Mouse (Mus musculus) cortical plate, adult 2 months (tissue): ENCODE data around the gene Zfp69.

Experiments used
- CTCF ChIP-seq: fragments of 200-500 bp; IDR thresholded peaks from 2 replicates; pipeline ENCODE4 v1.5.1; 2011; ENCODE audit warnings: mild to moderate bottlenecking, control low read depth, low read length; ENCODE audit not compliant: insufficient read depth; ENCODE audit errors: extremely low read depth
- POLR2A ChIP-seq: fragments of 200-500 bp; IDR thresholded peaks from 2 replicates; pipeline ENCODE4 v1.6.1; 2011; ENCODE audit warnings: mild to moderate bottlenecking, low read length, control low read depth; ENCODE audit not compliant: insufficient read depth; ENCODE audit errors: extremely low read depth

DNA sequence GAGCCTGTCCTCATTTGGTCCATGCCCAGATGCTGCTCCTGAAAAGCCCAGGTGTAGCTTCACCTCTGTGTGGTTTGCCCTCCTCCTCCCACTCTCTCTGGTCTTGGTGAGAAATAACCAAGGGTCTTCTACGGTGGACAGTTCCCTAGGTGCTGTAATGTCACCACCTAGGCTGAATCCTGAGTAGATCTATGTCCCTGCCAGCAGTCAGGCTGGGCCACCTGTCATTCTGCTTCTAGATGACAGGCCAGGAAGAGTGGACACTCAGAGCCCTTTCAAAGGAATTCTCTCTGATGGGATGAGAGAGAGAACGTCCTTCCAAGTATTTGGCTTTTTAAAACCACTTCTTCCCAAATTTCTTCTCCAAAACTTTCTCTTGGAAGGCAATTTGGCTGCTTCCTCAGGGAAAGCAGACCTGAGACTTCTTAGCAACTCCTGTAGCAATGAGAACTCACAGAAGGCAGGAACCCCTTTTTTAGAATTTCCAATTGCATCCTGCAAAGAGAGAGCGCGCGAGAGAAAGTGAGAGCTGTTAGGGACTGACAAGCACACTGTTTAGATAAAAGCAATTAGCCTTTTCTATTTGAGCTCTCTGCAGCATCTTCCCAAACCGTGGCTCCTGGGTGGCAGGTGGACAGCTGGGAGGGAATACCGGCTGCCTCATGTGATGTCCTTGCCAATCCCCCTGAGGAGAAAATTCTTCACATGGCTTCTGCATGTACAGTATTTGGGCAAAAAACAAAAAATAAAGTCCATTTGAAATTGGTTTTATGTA lies 55.5 kb downstream of the Zfp69 start:
- no peak for TF ChIP-seq CTCF
- no peak for TF ChIP-seq POLR2A
